Comparison of ENCODE assay signal across 10 mouse cellular contexts in genomic region chr19:28394826-28395583, GRCm38 (mm10).
DNase-seq lines count a peak whose midpoint lies in the region; ATAC-seq lines count a peak whose summit lies in the region.
"Had no signal": no experiment of that assay in that cellular context is flagged by ENCODE, and none has a peak within 500 bp of the region (broad histone marks: within the 10 kb centered on the region; RNA-seq: fewer than 3 reads in every experiment).

No protein-coding gene starts in this region.

- no peak overlapping the region for H3K4me3 ChIP-seq in heart, embryonic 12.5 days
- no peak overlapping the region for H3K4me3 ChIP-seq in embryonic facial prominence, embryonic 12.5 days
- no peak overlapping the region for H3K4me3 ChIP-seq in hindbrain, embryonic 14.5 days (replicated peaks; ENCODE audit: low read length)
- no peak overlapping the region for H3K4me3 ChIP-seq in midbrain, embryonic 12.5 days
- no peak overlapping the region for H3K4me3 ChIP-seq in liver, embryonic 11.5 days (ENCODE audit: low read depth, low read length)
- H3K4me3 ChIP-seq: heart, embryonic 15.5 days had no signal

- DNase-seq in heart, postnatal 10 days = no peak
- DNase-seq in hindbrain, embryonic 14.5 days (ENCODE audit: low spot score) = peak; percentile 44
- no peak for DNase-seq in liver, embryonic 11.5 days (ENCODE audit: low spot score)
- no peak for DNase-seq in lung, adult 18-20 months
- DNase-seq in spleen, postnatal 36 days (ENCODE audit: low spot score in 2 of 2) = no peak

- intact Hi-C loops in heart, postnatal 10 days (cut with DNase I) = no loop called here

- H3K4me2 ChIP-seq in heart, embryonic 12.5 days = 0 out of 2 replicates have a peak overlapping the region, but pooled peaks have one; percentile 3
- no peak overlapping the region for H3K4me2 ChIP-seq in embryonic facial prominence, embryonic 12.5 days (replicated peaks)
- peak overlapping the region; percentile 17; the same call in 1 of the 2 replicates for H3K4me2 ChIP-seq in hindbrain, embryonic 14.5 days (replicated peaks)
- no peak overlapping the region for H3K4me2 ChIP-seq in midbrain, embryonic 12.5 days (replicated peaks)
- H3K4me2 ChIP-seq in liver, embryonic 11.5 days = no peak overlapping the region
- H3K4me2 ChIP-seq: heart, embryonic 15.5 days had no signal

- H3K36me3 ChIP-seq in heart, embryonic 12.5 days = no peaks in the 10 kb centered on the region
- H3K36me3 ChIP-seq in embryonic facial prominence, embryonic 12.5 days = no peaks in the 10 kb centered on the region
- H3K36me3 ChIP-seq in hindbrain, embryonic 14.5 days (replicated peaks; ENCODE audit: control insufficient read depth, insufficient read depth) = no peaks in the 10 kb centered on the region
- no peaks in the 10 kb centered on the region for H3K36me3 ChIP-seq in midbrain, embryonic 12.5 days
- no peaks in the 10 kb centered on the region for H3K36me3 ChIP-seq in liver, embryonic 11.5 days (ENCODE audit: control insufficient read depth, insufficient read depth, low read length)
- H3K36me3 ChIP-seq: heart, embryonic 15.5 days had no signal

- 52% methylated on average over 12 of the region's 12 CpGs for whole genome bisulfite sequencing in heart, embryonic 12.5 days
- WGBS in embryonic facial prominence, embryonic 12.5 days = 45% methylated on average over 12 of the region's 12 CpGs
- WGBS in hindbrain, embryonic 14.5 days = 25% methylated on average over 12 of the region's 12 CpGs
- WGBS in midbrain, embryonic 12.5 days = 29% methylated on average over 12 of the region's 12 CpGs
- 68% methylated on average over 12 of the region's 12 CpGs for WGBS in liver, embryonic 11.5 days

- ATAC-seq in heart, embryonic 12.5 days (ENCODE audit: insufficient number of reproducible peaks, low FRiP score) = no peak
- peak; percentile 52; the same call in 1 of the 2 replicates for ATAC-seq in embryonic facial prominence, embryonic 12.5 days (ENCODE audit: insufficient number of reproducible peaks, insufficient read depth, low FRiP score, low TSS enrichment)
- ATAC-seq in hindbrain, embryonic 14.5 days (ENCODE audit: low FRiP score) = peak; percentile 48
- ATAC-seq in midbrain, embryonic 12.5 days (ENCODE audit: low FRiP score, low read depth) = peak; percentile 44; the same call in 1 of the 2 replicates
- no peak for ATAC-seq in liver, embryonic 11.5 days (replicated peaks; ENCODE audit: low FRiP score)

- H3K27ac ChIP-seq in heart, embryonic 12.5 days (ENCODE audit: poor library complexity, severe bottlenecking) = no peak overlapping the region
- H3K27ac ChIP-seq in embryonic facial prominence, embryonic 12.5 days = no peak overlapping the region
- H3K27ac ChIP-seq in hindbrain, embryonic 14.5 days = peak overlapping the region; percentile 40; the same call in 1 of the 2 replicates
- H3K27ac ChIP-seq in midbrain, embryonic 12.5 days (replicated peaks) = no peak overlapping the region
- no peak overlapping the region for H3K27ac ChIP-seq in liver, embryonic 11.5 days (ENCODE audit: low read depth, low read length)
- H3K27ac ChIP-seq: heart, embryonic 15.5 days; liver, embryonic 14.5 days had no signal

- no peak overlapping the region for H3K9ac ChIP-seq in heart, embryonic 12.5 days
- H3K9ac ChIP-seq in embryonic facial prominence, embryonic 12.5 days = no peak overlapping the region
- H3K9ac ChIP-seq in hindbrain, embryonic 14.5 days = no peak overlapping the region; the same call in 1 of the 2 replicates
- no peak overlapping the region for H3K9ac ChIP-seq in midbrain, embryonic 12.5 days (replicated peaks)
- H3K9ac ChIP-seq in liver, embryonic 11.5 days (ENCODE audit: low read depth, low read length) = no peak overlapping the region
- H3K9ac ChIP-seq: heart, embryonic 15.5 days; liver, embryonic 14.5 days had no signal

- H3K27me3 ChIP-seq in heart, embryonic 12.5 days (replicated peaks) = no peaks in the 10 kb centered on the region
- H3K27me3 ChIP-seq in embryonic facial prominence, embryonic 12.5 days = no peaks in the 10 kb centered on the region
- no peaks in the 10 kb centered on the region for H3K27me3 ChIP-seq in hindbrain, embryonic 14.5 days (ENCODE audit: control insufficient read depth, insufficient read depth, low read length)
- H3K27me3 ChIP-seq in midbrain, embryonic 12.5 days = peaks cover 7% of the 10 kb centered on the region; the same call in 1 of the 2 replicates
- H3K27me3 ChIP-seq in liver, embryonic 11.5 days (replicated peaks; ENCODE audit: control insufficient read depth, insufficient read depth, low read length) = no peaks in the 10 kb centered on the region
- H3K27me3 ChIP-seq: heart, embryonic 15.5 days had no signal

- H3K9me3 ChIP-seq in heart, embryonic 12.5 days (replicated peaks) = no peaks in the 10 kb centered on the region
- H3K9me3 ChIP-seq in embryonic facial prominence, embryonic 12.5 days = no peaks in the 10 kb centered on the region
- no peaks in the 10 kb centered on the region for H3K9me3 ChIP-seq in hindbrain, embryonic 14.5 days (ENCODE audit: control insufficient read depth, low read length)
- no peaks in the 10 kb centered on the region for H3K9me3 ChIP-seq in midbrain, embryonic 12.5 days
- H3K9me3 ChIP-seq in liver, embryonic 11.5 days (ENCODE audit: control insufficient read depth, low read length) = no peaks in the 10 kb centered on the region
- H3K9me3 ChIP-seq: heart, embryonic 15.5 days had no signal

- peaks cover 2% of the 10 kb centered on the region; the same call in 1 of the 2 replicates for H3K4me1 ChIP-seq in heart, embryonic 12.5 days (replicated peaks)
- peaks cover 5% of the 10 kb centered on the region; the same call in 1 of the 2 replicates for H3K4me1 ChIP-seq in embryonic facial prominence, embryonic 12.5 days
- peaks cover 12% of the 10 kb centered on the region; the same call in 1 of the 2 replicates for H3K4me1 ChIP-seq in hindbrain, embryonic 14.5 days (replicated peaks; ENCODE audit: control insufficient read depth, insufficient read depth, low read length)
- peaks cover 12% of the 10 kb centered on the region; the same call in 1 of the 2 replicates for H3K4me1 ChIP-seq in midbrain, embryonic 12.5 days
- no peaks in the 10 kb centered on the region for H3K4me1 ChIP-seq in liver, embryonic 11.5 days (replicated peaks; ENCODE audit: control insufficient read depth, insufficient read depth, low read length)

Comparison
In these comparisons a context has a peak if more than half of its experiments do, and no peak if none do; other contexts are left out.
1. ATAC-seq: peak in embryonic facial prominence, embryonic 12.5 days (single experiment), hindbrain, embryonic 14.5 days (single experiment) and midbrain, embryonic 12.5 days (single experiment); none in heart, embryonic 12.5 days (single experiment) and liver, embryonic 11.5 days (single experiment).
2. H3K4me2 ChIP-seq: peak in heart, embryonic 12.5 days (single experiment) and hindbrain, embryonic 14.5 days (single experiment); none in embryonic facial prominence, embryonic 12.5 days (single experiment), midbrain, embryonic 12.5 days (single experiment) and liver, embryonic 11.5 days (single experiment).